Mouse (Mus musculus) cerebellum, postnatal 14 days (tissue): ENCODE measurements at regions not wholly inside any gene's neighbourhood (a gene's known extent, or its start where the extent isn't known, plus 50 kb on each side); places are given as distances from the start of the nearest gene placed in this dataset.

Experiments used
- DNase-seq, 2 experiments: peaks; one replicate each; pipeline ENCODE4 v3.0.0; 2021; ENCODE audit warnings: mixed read lengths in 2 of 2

GRCm38 (mm10) chr8:97052436-97052835, 1164.1 kb upstream of the Got2 start:
- DNase-seq: no peak

DNA sequence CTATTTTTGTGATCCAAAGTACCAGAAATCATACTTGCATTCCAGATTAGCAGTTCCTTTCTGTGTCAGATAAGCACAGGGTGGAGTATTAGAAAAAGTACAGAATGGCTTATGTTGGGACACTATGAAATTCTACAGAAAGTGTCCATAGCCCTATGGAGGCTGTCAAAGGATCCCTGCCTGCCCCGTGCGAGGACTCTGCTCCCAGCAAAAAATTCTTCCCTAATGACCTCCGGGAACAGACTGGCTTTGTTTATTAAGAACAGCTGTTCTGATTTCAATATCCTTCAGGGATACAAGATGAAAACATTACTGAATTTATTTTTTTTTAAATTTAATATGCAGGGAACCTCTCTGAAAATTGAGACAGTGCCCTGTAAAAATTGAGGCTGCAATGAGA, 1151.4 kb upstream of the Got2 start:
- no peak for DNase-seq

- no peak for DNase-seq
Observed at GRCm38 (mm10) chr8:97038854-97039253, 1150.5 kb upstream of the Got2 start.

- DNase-seq: no peak
Observed at GRCm38 (mm10) chr8:97032188-97032587, 1143.8 kb upstream of the Got2 start.

DNA sequence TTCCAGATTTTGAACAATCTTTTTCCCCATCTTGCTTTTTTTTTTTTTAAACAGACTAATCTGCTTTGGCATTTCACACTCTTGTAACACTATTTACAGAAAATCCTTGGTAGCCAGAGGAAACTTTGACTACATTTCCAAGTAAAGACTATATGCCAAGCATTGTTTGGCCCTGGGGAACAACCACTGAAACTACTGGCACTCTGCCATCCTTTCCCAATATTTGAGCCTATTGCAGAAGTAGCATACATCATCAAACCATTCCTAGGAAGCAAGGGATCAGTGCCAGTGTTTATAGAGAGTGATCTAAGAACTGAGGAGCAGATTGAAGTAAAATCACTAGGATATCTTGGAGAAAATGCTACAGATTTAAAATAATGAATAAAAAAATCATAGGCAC, 1127.2 kb upstream of the Got2 start:
- no peak for DNase-seq

- peak; percentile 87 to 88 for DNase-seq
Observed at GRCm38 (mm10) chr8:97004131-97004530, 1115.8 kb upstream of the Got2 start.

- DNase-seq: no peak
Observed at GRCm38 (mm10) chr8:96983103-96983502, 1094.8 kb upstream of the Got2 start.
